Comparison of ENCODE assay signal across 8 mouse cellular contexts in the genomic region with DNA sequence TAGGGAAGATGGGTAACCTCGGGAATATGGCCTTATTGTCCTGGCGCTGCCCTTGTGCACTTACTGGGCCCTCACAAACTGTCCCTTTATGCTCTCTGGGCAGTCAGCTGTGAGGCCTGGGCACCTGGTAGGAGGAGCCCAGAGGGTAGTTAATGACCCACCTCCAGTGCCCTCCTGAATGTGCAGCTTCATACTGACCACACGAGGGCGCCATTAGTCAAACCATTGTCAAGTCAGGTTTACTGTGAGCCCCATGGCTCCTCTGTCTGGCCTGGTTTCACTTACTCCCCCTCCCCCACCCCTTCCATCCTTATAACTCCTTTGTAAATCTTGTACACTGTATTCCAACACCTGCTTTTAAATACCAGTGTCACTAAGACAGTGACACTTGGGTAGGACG. TPM values are rescaled to one million over a fixed set of nuclear protein-coding genes. Genes with fewer than 3 reads are reported as not detected.
DNase-seq lines count a peak whose midpoint lies in the region; ATAC-seq and TF ChIP-seq lines count a peak whose summit lies in the region.
"Had no signal": no experiment of that assay in that cellular context is flagged by ENCODE, and none has a peak within 500 bp of the region (broad histone marks: within the 10 kb centered on the region; RNA-seq: fewer than 3 reads in every experiment).

No protein-coding gene starts in this region.

- H3K79me2 ChIP-seq in CH12.LX (replicated peaks; ENCODE audit: control insufficient read depth, extremely low read depth, insufficient read depth, poor library complexity, severe bottlenecking): no peaks in the 10 kb centered on the region

- peaks cover 91% of the 10 kb centered on the region for H3K27me3 ChIP-seq in CH12.LX (replicated peaks)
- H3K27me3 ChIP-seq in kidney, adult 2 months (replicated peaks; ENCODE audit: control insufficient read depth, insufficient read depth, low read length): no peaks in the 10 kb centered on the region
- no peaks in the 10 kb centered on the region for H3K27me3 ChIP-seq in lung, embryonic 16.5 days (ENCODE audit: control insufficient read depth, insufficient read depth, low read depth, low read length)

- no peak overlapping the region for H3K27ac ChIP-seq in CH12.LX (ENCODE audit: insufficient read depth, low read depth)
- H3K27ac ChIP-seq in kidney, adult 2 months (ENCODE audit: insufficient read depth, low read depth, low read length): no peak overlapping the region
- H3K27ac ChIP-seq in lung, embryonic 16.5 days (ENCODE audit: low read length): no peak overlapping the region

- no peaks in the 10 kb centered on the region for H3K36me3 ChIP-seq in CH12.LX (replicated peaks in 1 of 2; ENCODE audit: control insufficient read depth in 1 of 2, insufficient read depth in 1 of 2, low read length in 1 of 2)
- H3K36me3 ChIP-seq in kidney, adult 2 months (ENCODE audit: control insufficient read depth, insufficient read depth, low read length): no peaks in the 10 kb centered on the region
- H3K36me3 ChIP-seq in lung, embryonic 16.5 days (ENCODE audit: control insufficient read depth, insufficient read depth, low read length): no peaks in the 10 kb centered on the region

- H3K9ac ChIP-seq in CH12.LX (ENCODE audit: insufficient read depth, low read depth): no peak overlapping the region
- no peak overlapping the region for H3K9ac ChIP-seq in lung, embryonic 16.5 days (ENCODE audit: low read length)

- TF ChIP-seq CTCF in CH12.LX (conservative IDR thresholded peaks at IDR 0.05 in 1 of 2, IDR thresholded peaks at IDR 0.05 in 1 of 2; ENCODE audit: low read depth in 2 of 2, low read length in 2 of 2): peak; percentile 51 to 79; a peak in 3 of 4 replicates
- peak; percentile 88 for TF ChIP-seq CTCF in kidney, adult 2 months (conservative IDR thresholded peaks at IDR 0.05; ENCODE audit: insufficient read depth, insufficient read length, low read depth, low read length)

- DNase-seq in CH12.LX (ENCODE audit: extremely low read depth) (peak; percentile 80), R1 (ENCODE audit: low read depth, low spot score) (peak; percentile 88)
- DNase-seq in cerebellum, postnatal 14 days: peak; percentile 64 to 80
- peak; percentile 57 for DNase-seq in gastrocnemius, postnatal 10 days
- DNase-seq in kidney, adult 2 months: peak; percentile 81
- peak; percentile 64 for DNase-seq in retina, postnatal 7 days (ENCODE audit: low read depth, low spot score)

- TF ChIP-seq EP300 in CH12.LX (IDR thresholded peaks at IDR 0.05; ENCODE audit: low read length): no peak

- dilution Hi-C loops in CH12.LX (cut with MboI; ENCODE audit: extremely low pct_ligation_motif_present, extremely low pct_unique_long_range_greater_than_20kb, low sequenced_read_pairs): no loop called here

- ATAC-seq in lung, embryonic 16.5 days (ENCODE audit: low read depth): peak; percentile 80

- 30% methylated on average over 5 of the region's 5 CpGs for WGBS in kidney, adult 2 months
- 26% methylated on average over 5 of the region's 5 CpGs for WGBS in lung, embryonic 16.5 days

- no peak for TF ChIP-seq POLR2A in CH12.LX (IDR thresholded peaks at IDR 0.05; ENCODE audit: low read depth, low read length)
- no peak for TF ChIP-seq POLR2A in kidney, adult 2 months (IDR thresholded peaks at IDR 0.05; ENCODE audit: low read depth, low read length)

- H3K4me2 ChIP-seq in CH12.LX (ENCODE audit: insufficient read depth, low read depth, poor library complexity, severe bottlenecking): no peak overlapping the region
- H3K4me2 ChIP-seq in lung, embryonic 16.5 days (ENCODE audit: low read depth, low read length): no peak overlapping the region

- H3K9me3 ChIP-seq in CH12.LX (replicated peaks; ENCODE audit: low read length): peaks cover 2% of the 10 kb centered on the region
- H3K9me3 ChIP-seq in lung, embryonic 16.5 days (ENCODE audit: control insufficient read depth, low read length): no peaks in the 10 kb centered on the region
- H3K9me3 ChIP-seq: megakaryocyte, embryonic 14.5 days had no signal

- in situ Hi-C loops in CH12.LX (cut with MboI; ENCODE audit: low pct_ligation_motif_present, low pct_unique_long_range_greater_than_20kb, low sequenced_read_pairs): loop anchor here (25.0 kb wide), 1 partner anchor 234 kb away; a partner anchor contains a TSS

- no peaks in the 10 kb centered on the region for H3K4me1 ChIP-seq in CH12.LX (ENCODE audit: control insufficient read depth in 1 of 2, insufficient read depth in 2 of 2)
- no peaks in the 10 kb centered on the region for H3K4me1 ChIP-seq in kidney, adult 2 months (ENCODE audit: control insufficient read depth, insufficient read depth, low read length)
- H3K4me1 ChIP-seq in lung, embryonic 16.5 days (replicated peaks; ENCODE audit: control insufficient read depth, insufficient read depth, low read length): no peaks in the 10 kb centered on the region

- peak; percentile 79 for TF ChIP-seq RAD21 in CH12.LX (IDR thresholded peaks at IDR 0.05; ENCODE audit: low read depth, low read length)

- no peak overlapping the region for H3K4me3 ChIP-seq in CH12.LX (replicated peaks in 1 of 3; ENCODE audit: low read depth in 2 of 3, low read length in 2 of 3, poor library complexity in 1 of 3)
- H3K4me3 ChIP-seq in kidney, adult 2 months (ENCODE audit: insufficient read depth, low read depth, low read length): no peak overlapping the region
- no peak overlapping the region for H3K4me3 ChIP-seq in lung, embryonic 16.5 days (ENCODE audit: low read length)
- H3K4me3 ChIP-seq: megakaryocyte, embryonic 14.5 days had no signal

TF ChIP-seq in CH12.LX, 34 proteins besides CTCF, POLR2A, EP300 and RAD21:
- TF ChIP-seq PAX5 (IDR thresholded peaks at IDR 0.05; ENCODE audit: low read length): no peak
- peak; percentile 75 for TF ChIP-seq SMC3 (IDR thresholded peaks at IDR 0.05; ENCODE audit: low read depth, low read length)

RNA-seq across cellular contexts. Expression of a gene that starts 47.1 kb away (rescaled TPM):
- not detected in 2 replicates for total RNA-seq in CH12.LX (2012; rRNA removed)
- total RNA-seq in CH12.LX (2014; rRNA removed): not detected in 2 replicates
- not detected in 2 replicates for polyA plus RNA-seq in CH12.LX (2012; ENCODE audit: insufficient read length, low read depth)
- total RNA-seq in gastrocnemius, postnatal 10 days (2021): not detected
- polyA plus RNA-seq in kidney, adult 2 months (2012; rRNA removed): 0.19 and 0.39 TPM in 2 replicates
- polyA plus RNA-seq in lung, embryonic 16.5 days (2015; fragmentation: Nextera tagmentation; extraction: Ambion mirVana): 0.75 and 1.1 TPM in 2 replicates

RNA-seq across cellular contexts. Expression of a gene that starts 58.4 kb away (rescaled TPM):
- not detected in 2 replicates for total RNA-seq in CH12.LX (2012; rRNA removed)
- not detected in 2 replicates for total RNA-seq in CH12.LX (2014; rRNA removed)
- not detected in 2 replicates for polyA plus RNA-seq in CH12.LX (2012; ENCODE audit: insufficient read length, low read depth)
- under 1 TPM in 1 of 2 experiments, not detected in 1; 0.56 TPM for total RNA-seq in gastrocnemius, postnatal 10 days (2021)
- polyA plus RNA-seq in kidney, adult 2 months (2012; rRNA removed): 0.79 and 0.91 TPM in 2 replicates
- polyA plus RNA-seq in lung, embryonic 16.5 days (2015; fragmentation: Nextera tagmentation; extraction: Ambion mirVana): 1.6 and 4.6 TPM in 2 replicates
